Mouse (Mus musculus) fibroblast of lung, adult 2 months (primary cell): Measurements from ENCODE around the gene Cd3eap.
A peak's percentile ranks its signal among the peaks of the same experiment; 100 is the strongest.

Source experiments
- DNase-seq: peaks from one replicate; pipeline ENCODE4 v3.0.0-alpha.2; 2011; ENCODE audit warnings: low read depth

The Cd3eap gene

DNA sequence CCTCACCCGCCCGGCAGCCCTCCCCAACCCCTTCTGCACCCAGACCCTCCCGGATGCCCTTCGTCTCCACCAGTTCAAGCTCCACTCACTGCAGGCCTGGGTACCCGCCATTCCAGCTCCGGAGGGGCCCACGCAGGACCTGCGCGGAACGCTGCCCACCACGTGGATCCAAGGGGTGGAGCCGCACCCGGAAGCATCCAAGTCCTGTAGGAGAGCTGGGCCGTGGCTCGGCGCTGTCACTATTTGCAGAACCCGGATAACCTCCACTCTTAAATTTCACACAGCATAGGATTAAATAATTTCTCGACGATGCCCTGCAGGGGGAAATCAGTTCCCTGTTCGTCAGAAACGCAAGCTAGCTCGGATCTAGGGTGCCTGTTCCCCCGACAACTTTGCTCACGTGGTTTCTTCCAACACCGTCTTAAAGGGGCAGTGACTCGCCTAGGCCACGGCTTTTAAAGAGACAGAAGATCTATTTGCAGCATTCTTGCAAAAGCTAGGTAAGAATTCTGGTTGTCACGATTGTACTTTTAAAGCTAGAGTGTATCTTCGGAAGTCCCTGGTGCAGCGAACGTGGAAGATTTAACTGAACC is at the start of gene Cd3eap, which contains the start of gene Ppp1r13l:
TSS of gene Cd3eap (minus strand) at position 185 of the 593 bp plus-strand sequence.
TSS of gene Ppp1r13l (plus strand) at position 451 of the 593 bp plus-strand sequence.
- DNase-seq = no peak

- DNase-seq = peak; percentile 36
Observed at GRCm38 (mm10) chr7:19405417-19405816, 46.1 kb upstream of the Cd3eap start.

GRCm38 (mm10) chr7:19404476-19404875 is 45.2 kb upstream of the Cd3eap start, which contains the start of gene Ckm:
Gene Ckm (plus strand): TSS chr7:19404776.
- no peak for DNase-seq

- no peak for DNase-seq
Observed at GRCm38 (mm10) chr7:19403731-19404296, 44.5 kb upstream of the Cd3eap start, which contains the start of gene Klc3. Gene Klc3 (minus strand): TSS chr7:19404104.

DNA sequence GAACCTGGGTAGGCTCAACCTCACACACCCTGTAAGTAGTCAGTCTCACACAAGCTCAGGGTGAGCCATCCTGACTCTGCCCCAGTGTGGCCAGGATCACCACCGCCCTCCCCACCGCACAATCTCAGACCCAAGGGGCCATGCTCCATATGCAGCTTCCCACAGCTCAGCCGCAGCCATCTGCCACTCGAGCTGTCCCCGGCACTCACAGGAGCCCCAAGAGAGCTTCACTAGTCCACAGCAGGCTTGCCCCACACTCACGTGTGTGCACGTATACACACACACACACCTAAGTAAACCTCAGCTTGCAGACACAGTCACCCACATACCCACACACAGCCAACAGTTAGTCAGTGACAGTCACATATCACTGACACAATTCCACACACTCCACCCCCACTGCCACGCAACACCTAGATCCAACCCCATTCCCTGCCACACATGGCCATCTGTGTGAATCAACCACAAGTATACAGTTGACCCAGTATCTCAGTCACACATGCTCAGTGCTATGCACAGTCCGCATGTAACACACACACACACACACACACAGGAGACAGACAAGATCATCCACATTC is 43.3 kb upstream of the Cd3eap start:
- DNase-seq = no peak

GRCm38 (mm10) chr7:19400946-19401345 is 41.7 kb upstream of the Cd3eap start:
- no peak for DNase-seq

GRCm38 (mm10) chr7:19399496-19400280 is 40.4 kb upstream of the Cd3eap start:
- DNase-seq = peak; percentile 35

- DNase-seq = no peak
Observed at GRCm38 (mm10) chr7:19394484-19394883, 35.2 kb upstream of the Cd3eap start.

DNA sequence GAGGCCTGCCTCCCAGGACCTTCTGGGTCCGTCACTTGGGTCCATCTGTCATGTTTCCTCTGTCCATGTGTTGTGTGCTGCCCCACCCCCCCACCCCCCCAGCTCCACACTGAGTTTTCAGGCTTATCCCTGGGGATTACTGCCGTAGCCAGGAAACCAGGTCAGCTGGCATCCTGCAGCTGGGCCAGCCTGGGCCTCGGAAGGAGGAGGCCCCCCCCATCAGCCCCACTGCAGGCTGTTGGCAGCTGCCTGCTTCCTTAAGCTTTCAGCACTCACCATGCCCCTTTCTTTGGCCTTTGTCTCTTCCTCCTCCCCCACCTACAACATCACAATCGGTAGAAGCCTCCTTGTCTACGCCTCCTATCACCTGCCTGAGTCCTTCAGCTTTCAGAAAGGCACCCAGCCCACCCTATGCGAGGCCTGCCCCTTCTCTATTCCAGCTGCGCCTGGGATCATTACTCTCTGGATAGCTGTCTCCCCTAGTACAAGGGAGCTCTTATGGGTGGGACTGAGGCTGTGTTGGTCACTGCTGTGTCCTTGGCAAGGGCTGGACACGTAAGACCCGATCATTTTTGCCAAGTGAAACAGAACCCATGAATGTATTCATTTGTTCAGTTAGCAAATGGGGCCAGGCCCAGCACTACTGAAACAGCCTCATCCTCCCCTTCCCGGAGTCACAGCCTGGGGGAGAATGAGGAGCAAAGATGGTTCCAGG is 29.6 kb upstream of the Cd3eap start:
- DNase-seq = no peak

DNA sequence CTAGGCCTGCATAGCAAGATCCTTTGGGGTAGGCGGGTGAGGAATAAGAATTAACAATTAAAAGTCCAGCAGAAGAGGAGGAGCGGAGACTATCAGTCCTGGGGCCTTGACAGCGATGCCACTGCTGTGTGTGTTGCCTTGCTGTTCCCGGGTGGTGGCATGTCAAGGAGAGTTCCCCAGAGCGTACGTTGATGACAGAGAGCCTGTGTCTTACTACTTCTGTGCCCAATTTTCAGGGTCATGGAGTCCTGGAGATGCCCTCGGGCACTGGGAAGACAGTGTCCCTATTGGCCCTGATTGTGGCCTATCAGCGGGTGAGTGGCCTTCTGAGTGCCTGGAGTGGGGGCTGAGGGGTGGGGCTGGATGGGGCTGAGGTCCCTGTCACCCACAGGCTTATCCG is 24.4 kb upstream of the Cd3eap start:
- DNase-seq = no peak

DNA sequence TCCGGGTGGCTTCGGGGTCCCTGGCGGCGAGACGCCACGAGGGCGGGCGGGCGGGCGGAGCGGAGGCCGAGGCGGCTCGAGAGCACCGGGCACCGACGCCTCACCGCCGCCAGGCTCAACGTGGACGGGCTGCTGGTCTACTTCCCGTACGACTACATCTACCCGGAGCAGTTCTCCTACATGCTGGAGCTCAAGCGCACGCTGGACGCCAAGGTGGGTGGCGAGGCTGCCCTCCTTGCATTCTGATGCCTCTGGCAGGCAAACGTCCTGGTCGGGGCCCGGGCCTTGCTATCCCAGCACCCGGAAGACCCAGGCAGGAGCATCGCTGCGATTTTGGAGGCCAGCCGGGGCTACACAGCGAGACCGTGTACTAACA is 22.9 kb upstream of the Cd3eap start:
- no peak for DNase-seq

DNA sequence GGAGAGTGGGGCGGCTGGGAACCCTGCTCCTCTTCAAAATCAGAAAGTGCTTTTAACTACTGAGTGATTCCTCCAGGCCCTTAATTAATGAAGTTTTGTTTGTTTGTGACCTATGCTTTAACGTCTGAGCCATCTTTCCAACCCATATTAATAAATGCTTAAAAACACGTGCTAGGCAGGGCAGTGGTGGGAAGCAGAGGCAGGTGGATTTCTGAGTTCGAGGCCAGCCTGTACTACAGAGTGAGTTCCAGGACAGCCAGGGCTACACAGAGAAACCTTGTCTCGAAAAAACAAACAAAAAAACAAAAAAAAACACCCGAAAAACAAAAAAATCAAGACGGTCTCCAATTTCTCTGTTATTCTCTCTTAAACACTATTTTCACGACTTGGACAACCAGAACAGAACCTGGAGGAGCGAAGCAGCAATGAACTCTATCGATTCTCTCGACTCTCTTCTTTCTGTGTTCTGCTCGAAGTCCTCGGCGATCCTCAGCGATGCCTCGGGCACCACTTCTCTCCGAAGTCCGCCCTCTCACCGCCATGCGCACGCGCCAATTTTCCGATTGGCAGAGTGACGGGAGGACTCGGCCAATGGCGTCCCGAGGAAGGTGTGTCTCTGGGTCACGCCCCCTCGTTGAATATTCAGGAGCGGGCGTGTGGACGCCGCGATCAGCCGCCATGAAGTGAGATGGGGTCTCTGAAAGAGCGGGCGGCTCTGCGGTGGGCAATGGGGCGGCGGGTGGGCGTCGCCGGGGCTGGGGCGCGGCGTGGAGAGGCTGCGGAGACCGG is 22.3 kb upstream of the Cd3eap start, which contains the start of gene Ercc2:
TSS of gene Ercc2 (plus strand) at position 634 of the 789 bp plus-strand sequence.
- peak; percentile 98 for DNase-seq

DNA sequence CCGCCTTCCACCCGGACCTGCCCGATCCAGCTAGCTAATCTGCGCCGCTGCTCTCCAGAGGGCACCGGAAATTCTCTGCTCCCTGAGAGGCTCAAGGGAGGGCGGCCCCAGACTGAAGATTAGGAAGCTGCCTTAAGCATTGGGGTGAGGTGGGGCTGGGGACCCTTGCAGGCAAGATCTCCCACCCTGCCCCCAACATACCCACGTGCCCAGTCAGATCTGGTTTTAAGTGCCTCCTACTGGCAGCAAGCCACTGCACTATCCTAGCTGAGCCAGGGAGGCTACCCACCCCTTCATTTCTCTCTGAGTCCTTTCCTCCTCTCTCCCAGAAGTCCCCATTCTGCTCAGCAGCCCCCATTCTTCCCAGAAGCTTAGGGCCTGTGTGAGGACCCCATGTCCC is 18.8 kb upstream of the Cd3eap start:
- DNase-seq = no peak

DNA sequence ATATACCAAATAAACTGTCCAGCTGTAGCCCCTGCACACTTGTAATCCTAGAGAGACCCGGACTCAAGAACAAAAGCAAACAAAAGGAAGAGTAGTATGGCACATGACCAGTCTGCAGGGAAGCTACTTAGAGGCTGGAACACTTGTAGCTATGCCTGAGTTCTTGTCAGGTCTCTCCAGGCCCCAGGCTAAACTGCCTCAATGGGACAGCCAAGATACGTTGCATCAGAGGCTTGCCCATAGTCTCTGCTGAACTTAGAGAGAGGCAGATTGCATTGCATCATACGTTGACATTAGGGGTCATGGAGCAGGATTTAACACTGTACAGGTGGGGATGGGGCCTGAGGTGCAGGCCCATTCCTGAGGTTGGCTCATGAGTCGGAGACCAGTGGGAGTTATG is 16.7 kb upstream of the Cd3eap start:
- no peak for DNase-seq

GRCm38 (mm10) chr7:19375368-19375767 is 16.1 kb upstream of the Cd3eap start:
- DNase-seq = no peak

- no peak for DNase-seq
Observed at GRCm38 (mm10) chr7:19373367-19373766, 14.1 kb upstream of the Cd3eap start.

DNA sequence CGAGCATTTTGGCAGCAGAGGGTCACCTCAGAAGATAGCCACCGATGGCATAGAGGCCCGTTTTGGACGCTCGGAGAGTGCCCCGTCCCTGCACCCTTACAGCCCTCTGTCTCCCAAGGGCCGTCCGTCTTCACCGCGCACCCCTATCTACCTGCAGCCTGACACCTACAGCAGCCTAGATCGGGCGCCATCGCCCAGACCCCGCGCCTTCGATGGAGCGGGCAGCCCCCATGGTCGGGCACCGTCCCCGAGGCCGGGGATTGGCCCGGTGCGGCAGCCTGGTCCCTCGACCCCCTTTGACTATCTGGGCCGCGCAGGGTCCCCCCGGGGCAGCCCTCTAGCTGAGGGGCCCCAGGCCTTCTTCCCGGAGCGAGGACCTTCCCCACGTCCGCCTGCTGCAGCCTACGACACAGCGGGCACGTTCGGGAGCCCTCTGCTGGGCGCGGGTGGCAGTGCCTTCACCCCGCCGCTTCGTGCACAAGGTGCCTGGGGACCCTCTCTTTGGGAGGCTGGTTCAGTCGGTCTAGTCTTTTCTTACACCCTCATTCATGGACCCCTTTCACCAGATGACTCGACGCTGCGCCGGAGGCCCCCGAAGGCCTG is 10.6 kb upstream of the Cd3eap start:
- no peak for DNase-seq

- no peak for DNase-seq
Observed at GRCm38 (mm10) chr7:19368380-19368779, 9.1 kb upstream of the Cd3eap start.

GRCm38 (mm10) chr7:19365376-19365775 is 6.1 kb upstream of the Cd3eap start:
- no peak for DNase-seq

DNA sequence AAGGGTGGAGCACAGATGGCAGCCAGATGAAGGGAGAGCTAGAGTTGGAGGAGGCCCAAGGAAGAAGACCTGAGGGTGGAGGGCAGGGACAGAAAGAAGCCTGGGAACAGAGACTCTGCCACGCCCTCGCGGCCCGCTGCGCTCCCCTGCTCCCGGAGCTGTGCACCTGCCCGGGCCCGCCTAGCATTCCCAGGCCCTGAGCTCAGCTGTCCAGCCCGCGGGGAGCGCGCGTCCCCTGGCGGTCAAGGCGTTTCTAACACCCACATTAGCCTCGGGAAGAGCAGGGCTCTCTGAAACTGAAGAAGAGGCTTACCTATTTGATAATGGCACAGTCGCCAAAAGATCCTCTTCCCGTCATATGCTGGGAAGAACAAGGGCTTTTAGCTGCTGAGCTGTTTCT is 4.6 kb upstream of the Cd3eap start:
- DNase-seq = no peak

DNA sequence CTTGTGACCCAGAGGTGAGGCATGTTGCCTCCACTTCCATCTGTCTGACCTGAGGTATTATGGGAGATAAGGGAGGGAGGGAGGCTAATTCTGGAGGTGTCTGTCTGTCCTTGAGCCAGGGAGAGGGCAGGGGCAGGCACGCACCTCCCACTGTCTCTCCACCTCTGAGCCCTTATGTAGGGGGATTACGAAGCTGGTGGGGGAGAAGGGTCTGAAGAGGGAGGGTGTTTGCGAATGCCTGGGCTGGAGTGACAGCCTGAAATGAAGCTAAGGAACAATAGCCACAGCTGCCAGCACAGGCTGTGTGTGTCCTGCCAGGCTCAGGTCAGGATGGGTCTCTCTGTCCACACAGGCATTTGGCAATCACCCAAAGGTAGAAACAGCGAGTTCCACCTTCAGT is 3.0 kb upstream of the Cd3eap start:
- no peak for DNase-seq
